9 mouse cellular contexts compared by ENCODE assay signal in genomic region chr19:55061951-55062350, GRCm38 (mm10).
DNase-seq lines count a peak whose midpoint lies in the region; ATAC-seq and TF ChIP-seq lines count a peak whose summit lies in the region.
"Had no signal": no experiment of that assay in that cellular context is flagged by ENCODE, and none has a peak within 500 bp of the region (broad histone marks: within the 10 kb centered on the region; RNA-seq: fewer than 3 reads in every experiment).

No protein-coding gene starts in this region.

- H3K4me2 ChIP-seq in kidney, embryonic 15.5 days, result no peak overlapping the region
- H3K4me2 ChIP-seq in embryonic facial prominence, embryonic 14.5 days (ENCODE audit: low read depth, low read length), result no peak overlapping the region
- H3K4me2 ChIP-seq in kidney, embryonic 16.5 days (replicated peaks; ENCODE audit: low read depth, low read length), result no peak overlapping the region
- no peak overlapping the region for H3K4me2 ChIP-seq in liver, postnatal 0 days (ENCODE audit: low read depth, low read length)

- WGBS in kidney, embryonic 15.5 days, result 25% methylated on average over 5 of the region's 5 CpGs
- WGBS in embryonic facial prominence, embryonic 14.5 days, result 29% methylated on average over 4 of the region's 5 CpGs
- 29% methylated on average over 4 of the region's 5 CpGs for WGBS in kidney, embryonic 16.5 days
- 22% methylated on average over 5 of the region's 5 CpGs for WGBS in liver, postnatal 0 days (ENCODE audit: insufficient replicate concordance)

- no peak for TF ChIP-seq EP300 in liver, postnatal 0 days (IDR thresholded peaks at IDR 0.05; ENCODE audit: low read depth)

- no peak overlapping the region for H3K9ac ChIP-seq in kidney, embryonic 15.5 days
- H3K9ac ChIP-seq in embryonic facial prominence, embryonic 14.5 days (ENCODE audit: low read depth, low read length), result no peak overlapping the region
- no peak overlapping the region for H3K9ac ChIP-seq in kidney, embryonic 16.5 days (replicated peaks; ENCODE audit: low read length)
- no peak overlapping the region for H3K9ac ChIP-seq in liver, postnatal 0 days (replicated peaks)
- H3K9ac ChIP-seq: embryonic facial prominence, embryonic 15.5 days had no signal

- peaks cover 2% of the 10 kb centered on the region; the same call in 1 of the 2 replicates for H3K9me3 ChIP-seq in kidney, embryonic 15.5 days (replicated peaks)
- H3K9me3 ChIP-seq in embryonic facial prominence, embryonic 14.5 days (ENCODE audit: control insufficient read depth, low read length), result peaks cover 15% of the 10 kb centered on the region; the same call in 1 of the 2 replicates
- H3K9me3 ChIP-seq in kidney, embryonic 16.5 days (ENCODE audit: low read length), result peaks cover 10% of the 10 kb centered on the region; the same call in 1 of the 2 replicates
- no peaks in the 10 kb centered on the region for H3K9me3 ChIP-seq in liver, postnatal 0 days (ENCODE audit: low read length)
- H3K9me3 ChIP-seq: embryonic facial prominence, embryonic 15.5 days had no signal

- H3K4me1 ChIP-seq in kidney, embryonic 15.5 days, result peaks cover 7% of the 10 kb centered on the region
- H3K4me1 ChIP-seq in embryonic facial prominence, embryonic 14.5 days (ENCODE audit: control insufficient read depth, insufficient read depth, low read length), result peaks cover 6% of the 10 kb centered on the region; the same call in 1 of the 2 replicates
- peaks cover 9% of the 10 kb centered on the region for H3K4me1 ChIP-seq in kidney, embryonic 16.5 days (ENCODE audit: insufficient read depth, low read length)
- H3K4me1 ChIP-seq in liver, postnatal 0 days (ENCODE audit: insufficient read depth), result 0 out of 2 replicates have a peak, but pooled peaks cover 5% of the 10 kb centered on the region

- peak; percentile 23 for DNase-seq in kidney, adult 11 months
- peak; percentile 28 for DNase-seq in WW6 (ENCODE audit: low read depth, low spot score)
- peak; percentile 84 for DNase-seq in embryonic facial prominence, embryonic 14.5 days (ENCODE audit: low spot score)
- peak; percentile 38 for DNase-seq in liver, postnatal 0 days
- no peak for DNase-seq in adrenal gland, adult 8-10 months

- TF ChIP-seq CTCF in liver, postnatal 0 days (IDR thresholded peaks at IDR 0.05; ENCODE audit: low read depth), result peak; percentile 71

- no peak overlapping the region for H3K4me3 ChIP-seq in kidney, embryonic 15.5 days (replicated peaks)
- H3K4me3 ChIP-seq in embryonic facial prominence, embryonic 14.5 days (ENCODE audit: low read depth, low read length), result no peak overlapping the region
- H3K4me3 ChIP-seq in kidney, embryonic 16.5 days (ENCODE audit: low read length), result no peak overlapping the region
- H3K4me3 ChIP-seq in liver, postnatal 0 days (ENCODE audit: low read depth, low read length), result no peak overlapping the region

- no peak for ATAC-seq in kidney, embryonic 15.5 days (replicated peaks; ENCODE audit: low FRiP score)
- ATAC-seq in embryonic facial prominence, embryonic 14.5 days (ENCODE audit: low read depth), result no peak
- ATAC-seq in kidney, embryonic 16.5 days (ENCODE audit: low FRiP score, low TSS enrichment), result 0 out of 2 replicates have a peak, but pooled peaks have one; percentile 11
- no peak for ATAC-seq in liver, postnatal 0 days
- ATAC-seq in neutrophil, adult 5-6 weeks (ENCODE audit: extremely low read depth, insufficient number of reproducible peaks, low FRiP score, poor library complexity, severe bottlenecking), result peak; percentile 30; the same call in 1 of the 2 replicates

- no peaks in the 10 kb centered on the region for H3K27me3 ChIP-seq in kidney, embryonic 15.5 days
- H3K27me3 ChIP-seq in embryonic facial prominence, embryonic 14.5 days (replicated peaks; ENCODE audit: control insufficient read depth, insufficient read depth, low read length), result no peaks in the 10 kb centered on the region
- H3K27me3 ChIP-seq in kidney, embryonic 16.5 days (ENCODE audit: insufficient read depth, low read length), result no peaks in the 10 kb centered on the region
- no peaks in the 10 kb centered on the region for H3K27me3 ChIP-seq in liver, postnatal 0 days (ENCODE audit: insufficient read depth, low read length)
- H3K27me3 ChIP-seq: embryonic facial prominence, embryonic 15.5 days had no signal

- no peak overlapping the region for H3K27ac ChIP-seq in kidney, embryonic 15.5 days
- H3K27ac ChIP-seq in embryonic facial prominence, embryonic 14.5 days (replicated peaks; ENCODE audit: low read depth, low read length), result no peak overlapping the region
- no peak overlapping the region for H3K27ac ChIP-seq in kidney, embryonic 16.5 days (ENCODE audit: low read length)
- no peak overlapping the region for H3K27ac ChIP-seq in liver, postnatal 0 days (ENCODE audit: low read depth)

- H3K36me3 ChIP-seq in kidney, embryonic 15.5 days, result peaks cover 9% of the 10 kb centered on the region
- peaks cover 6% of the 10 kb centered on the region; the same call in 1 of the 2 replicates for H3K36me3 ChIP-seq in embryonic facial prominence, embryonic 14.5 days (ENCODE audit: control insufficient read depth, insufficient read depth, low read length)
- H3K36me3 ChIP-seq in kidney, embryonic 16.5 days (ENCODE audit: insufficient read depth, low read length), result 0 out of 2 replicates have a peak, but pooled peaks cover 3% of the 10 kb centered on the region
- no peaks in the 10 kb centered on the region; the same call in 1 of the 2 replicates for H3K36me3 ChIP-seq in liver, postnatal 0 days (replicated peaks; ENCODE audit: insufficient read depth, low read length)

Comparison
In these comparisons a context has a peak if more than half of its experiments do, and no peak if none do; other contexts are left out.
1. ATAC-seq: peak in kidney, embryonic 16.5 days (single experiment) and neutrophil, adult 5-6 weeks (single experiment); none in kidney, embryonic 15.5 days (single experiment), embryonic facial prominence, embryonic 14.5 days (single experiment) and liver, postnatal 0 days (single experiment).